Mouse (Mus musculus): ENCODE results near the gene Cers6. TPM values are rescaled to one million over a fixed set of nuclear protein-coding genes. Genes with fewer than 3 reads are reported as not detected.

Cers6 gene
- 8.4 and 10.9 TPM in 2 replicates for polyA plus RNA-seq (2015; fragmentation: Nextera tagmentation; extraction: Ambion mirVana)

DNA sequence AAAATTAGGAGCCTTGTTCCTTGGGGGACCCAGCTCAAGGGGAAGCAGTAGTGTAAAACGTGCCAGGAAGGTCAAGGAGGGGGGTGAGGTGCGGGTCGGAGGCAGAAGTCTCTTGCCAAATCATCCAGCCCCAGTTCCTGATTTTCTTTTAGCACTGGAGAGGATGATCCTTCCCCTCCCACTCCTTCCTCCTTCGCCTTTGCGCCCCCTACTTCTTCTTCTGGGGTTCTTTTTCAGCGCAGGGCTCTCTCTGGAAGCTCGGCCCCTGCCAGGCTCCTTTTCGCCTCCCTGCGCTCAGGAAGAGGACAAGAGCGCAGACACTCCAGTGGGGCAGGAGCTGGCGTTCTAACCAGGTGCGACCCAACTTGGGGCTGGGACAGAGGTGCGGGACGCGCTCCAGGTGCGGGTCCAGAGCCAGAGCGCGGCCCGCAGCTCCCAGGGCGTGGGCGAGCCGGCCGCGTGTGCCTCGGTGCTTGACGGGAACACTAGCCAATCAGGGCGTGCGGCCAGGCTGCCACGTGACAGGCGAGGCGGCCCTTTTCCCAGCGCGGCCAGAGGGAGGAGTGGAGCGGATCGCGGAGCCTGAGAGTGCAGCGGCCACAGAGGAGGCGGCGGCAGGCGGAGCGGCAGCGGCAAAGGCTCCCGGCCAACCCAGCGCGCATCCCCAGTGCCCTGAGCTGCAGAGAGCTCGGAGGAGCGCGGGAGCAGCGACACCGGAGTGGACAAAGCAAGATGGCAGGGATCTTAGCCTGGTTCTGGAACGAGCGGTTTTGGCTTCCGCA is at the start of gene Cers6:
Gene Cers6 (plus strand): TSS at position 538 of the 782 bp plus-strand sequence.
- peak within 1 kb of the TSS; percentile 65 for H3K4me3 ChIP-seq (replicated peaks)
- H3K27ac ChIP-seq (replicated peaks) = peak within 1 kb of the TSS; percentile 72
- ATAC-seq (ENCODE audit: insufficient read depth) = peak; percentile 85
- peaks cover 19% of the 10 kb centered on the region for H3K4me1 ChIP-seq (replicated peaks)
- under 1% methylated on average over 53 of the region's 53 CpGs for WGBS (ENCODE audit: insufficient replicate concordance)
- no peaks in the 10 kb centered on the region for H3K9me3 ChIP-seq (replicated peaks)
- H3K4me2 ChIP-seq = peak within 1 kb of the TSS; percentile 76
- peak within 1 kb of the TSS; percentile 41 for H3K9ac ChIP-seq
- H3K27me3 ChIP-seq = peaks cover 33% of the 10 kb centered on the region
- no peaks in the 10 kb centered on the region for H3K36me3 ChIP-seq (replicated peaks)

DNA sequence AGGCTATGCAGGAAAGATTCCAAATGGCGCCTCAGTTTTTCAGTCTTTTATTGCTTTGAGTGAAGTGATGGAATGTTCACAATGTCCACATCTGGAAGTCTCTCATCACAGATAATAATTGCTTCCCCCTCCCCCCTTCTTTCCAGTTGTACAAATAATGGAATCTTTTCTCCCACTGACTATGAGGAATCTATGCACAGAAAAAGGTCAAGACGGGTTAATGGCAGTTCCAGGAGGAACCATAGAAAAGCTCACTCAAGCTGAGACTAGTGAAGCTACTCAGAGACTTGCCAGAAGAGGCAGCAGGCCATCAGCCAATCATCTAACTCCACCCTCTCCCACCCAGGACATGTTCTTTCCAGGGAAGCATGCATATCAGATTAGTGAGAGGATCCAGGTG is 46.8 kb upstream of the Cers6 start:
- H3K9ac ChIP-seq = no peak overlapping the region
- H3K4me3 ChIP-seq (replicated peaks) = no peak overlapping the region
- H3K4me1 ChIP-seq (replicated peaks) = no peaks in the 10 kb centered on the region
- no peaks in the 10 kb centered on the region for H3K9me3 ChIP-seq (replicated peaks)
- no peaks in the 10 kb centered on the region for H3K36me3 ChIP-seq (replicated peaks)
- H3K27me3 ChIP-seq = no peaks in the 10 kb centered on the region
- 70% methylated on average over 2 of the region's 2 CpGs for WGBS (ENCODE audit: insufficient replicate concordance)
- no peak for ATAC-seq (ENCODE audit: insufficient read depth)
- H3K4me2 ChIP-seq = no peak overlapping the region
- no peak overlapping the region for H3K27ac ChIP-seq (replicated peaks)

DNA sequence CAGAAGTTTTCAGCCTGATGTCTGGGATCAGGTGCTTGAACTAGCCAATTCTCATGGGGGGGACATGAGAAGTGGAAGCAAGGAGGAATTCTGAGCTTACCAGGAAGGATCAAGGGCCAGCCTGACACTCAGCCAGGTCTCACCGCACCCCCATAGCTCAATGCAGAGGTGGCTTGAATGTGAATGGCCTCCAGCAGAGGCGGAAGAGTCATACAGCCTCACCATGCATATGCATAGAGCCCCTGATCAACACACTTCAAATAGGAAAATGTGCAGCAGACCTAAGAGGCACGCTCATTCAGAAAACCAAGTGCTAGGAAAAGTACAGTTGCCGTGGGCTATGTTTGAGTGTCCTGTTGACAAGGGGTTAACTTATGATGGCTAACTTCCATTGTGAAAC is 42.2 kb upstream of the Cers6 start:
- WGBS (ENCODE audit: insufficient replicate concordance) = 63% methylated on average over 4 of the region's 4 CpGs
- H3K27ac ChIP-seq (replicated peaks) = no peak overlapping the region
- no peak overlapping the region for H3K9ac ChIP-seq
- H3K36me3 ChIP-seq (replicated peaks) = no peaks in the 10 kb centered on the region
- no peak overlapping the region for H3K4me2 ChIP-seq
- H3K27me3 ChIP-seq = no peaks in the 10 kb centered on the region
- no peak for ATAC-seq (ENCODE audit: insufficient read depth)
- H3K9me3 ChIP-seq (replicated peaks) = no peaks in the 10 kb centered on the region
- H3K4me3 ChIP-seq (replicated peaks) = no peak overlapping the region
- H3K4me1 ChIP-seq (replicated peaks) = 0 out of 2 replicates have a peak, but pooled peaks cover 10% of the 10 kb centered on the region

DNA sequence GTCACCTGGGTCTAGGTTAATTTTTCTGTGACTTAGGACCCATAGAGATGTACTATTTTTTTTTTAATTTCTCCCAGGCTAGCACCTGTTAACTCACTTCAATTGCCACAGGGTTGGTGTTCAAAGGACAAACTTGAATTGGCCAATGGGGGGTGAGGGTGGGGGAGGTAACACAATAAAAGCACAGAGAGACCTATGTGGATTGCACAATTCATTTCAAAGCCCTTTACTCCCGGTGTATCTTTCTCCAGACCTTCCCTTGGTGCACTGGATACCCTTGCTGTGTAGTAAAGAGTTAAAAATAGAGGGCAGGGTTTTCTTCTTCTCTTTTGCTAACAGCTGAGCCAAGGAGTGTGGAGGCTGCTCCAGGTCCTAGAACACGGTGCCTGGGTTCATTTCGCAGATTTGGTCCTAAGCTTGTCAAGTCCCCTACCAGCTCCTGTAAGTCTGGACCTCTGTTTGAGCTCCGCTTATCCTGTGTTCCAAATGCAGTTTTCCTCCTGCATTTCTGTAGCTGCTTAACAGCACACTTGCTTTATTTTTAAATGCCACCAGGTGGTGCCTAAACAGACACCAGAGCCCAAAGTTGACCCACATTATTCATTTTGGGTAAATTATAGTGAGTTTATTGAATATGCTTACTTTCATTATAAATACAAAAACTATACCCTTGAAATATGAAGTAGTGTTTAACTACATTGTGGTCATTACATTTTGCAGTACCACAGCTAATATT is 38.9 kb upstream of the Cers6 start:
- no peak; the same call in 1 of the 2 replicates for ATAC-seq (ENCODE audit: insufficient read depth)
- Histone ChIP-seq H3K27me3 (no peaks in the 10 kb centered on the region), H3K27ac (replicated peaks) (no peak overlapping the region), H3K9ac (no peak overlapping the region), H3K4me1 (replicated peaks) (0 out of 2 replicates have a peak, but pooled peaks cover 10% of the 10 kb centered on the region), H3K4me3 (replicated peaks) (no peak overlapping the region), H3K9me3 (replicated peaks) (no peaks in the 10 kb centered on the region), H3K4me2 (no peak overlapping the region), H3K36me3 (replicated peaks) (no peaks in the 10 kb centered on the region)
- WGBS (ENCODE audit: insufficient replicate concordance) = 45% methylated on average over 4 of the region's 4 CpGs

DNA sequence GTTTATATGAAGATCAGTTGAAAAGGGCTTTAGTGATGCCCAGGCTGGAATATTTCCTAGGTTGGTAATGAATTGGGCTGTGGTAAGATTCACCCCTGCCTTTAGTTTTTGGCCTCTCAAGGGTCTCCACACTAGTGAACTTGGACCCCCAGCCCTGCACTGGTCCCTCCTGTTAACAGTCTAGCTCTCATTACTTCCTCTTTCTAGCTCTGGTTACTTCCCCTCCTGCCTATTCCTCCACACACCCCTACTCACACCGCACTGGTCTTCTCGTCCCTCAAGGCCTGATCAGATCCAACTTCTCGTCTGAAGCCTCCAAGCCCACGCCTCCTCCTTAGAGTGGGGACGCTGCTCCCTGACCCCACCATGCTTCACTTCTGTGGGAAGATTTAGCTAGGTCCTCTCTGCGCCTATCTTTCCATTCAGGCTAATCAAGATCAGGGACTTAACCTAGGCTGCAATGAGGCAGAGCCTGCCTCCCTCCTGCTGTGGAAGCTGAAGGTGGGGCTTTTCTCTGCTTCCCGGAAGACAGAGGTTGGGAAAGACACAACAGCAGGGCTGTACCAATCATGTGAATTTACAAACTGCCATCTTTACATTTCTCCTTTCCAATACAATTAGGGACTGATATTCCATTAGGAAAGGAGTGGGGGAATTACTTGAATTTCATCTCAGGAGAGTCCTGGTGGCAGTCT is 35.8 kb upstream of the Cers6 start:
- WGBS (ENCODE audit: insufficient replicate concordance) = 25% methylated on average over 7 of the region's 7 CpGs
- Histone ChIP-seq H3K27me3 (no peaks in the 10 kb centered on the region), H3K27ac (replicated peaks) (no peak overlapping the region; the same call in 1 of the 2 replicates), H3K4me1 (replicated peaks) (0 out of 2 replicates have a peak, but pooled peaks cover 10% of the 10 kb centered on the region), H3K4me2 (no peak overlapping the region), H3K36me3 (replicated peaks) (no peaks in the 10 kb centered on the region), H3K4me3 (replicated peaks) (no peak overlapping the region), H3K9ac (no peak overlapping the region), H3K9me3 (replicated peaks) (no peaks in the 10 kb centered on the region)
- ATAC-seq (ENCODE audit: insufficient read depth) = peak; percentile 44; the same call in 1 of the 2 replicates

DNA sequence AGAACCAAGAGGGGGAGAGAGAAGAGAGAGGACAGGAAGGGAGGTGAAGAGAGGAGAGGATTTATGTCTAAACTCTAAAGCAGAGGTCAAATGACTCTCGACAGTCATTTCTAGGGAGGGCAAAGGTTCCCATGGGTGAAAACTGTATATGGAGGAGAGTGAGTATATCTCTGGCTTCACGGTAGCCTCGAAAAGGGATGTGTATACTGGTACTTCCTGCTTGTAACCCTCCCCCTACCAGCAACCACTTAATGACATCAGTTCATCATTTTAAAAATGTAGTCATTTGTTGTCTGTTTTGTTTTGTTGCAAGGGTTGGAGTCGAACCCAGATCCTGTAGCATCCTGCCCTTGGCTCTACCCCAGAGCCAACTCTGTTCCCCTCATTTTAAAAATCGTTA is 17.9 kb upstream of the Cers6 start:
- H3K9ac ChIP-seq = no peak overlapping the region
- no peak overlapping the region for H3K4me2 ChIP-seq
- H3K4me1 ChIP-seq (replicated peaks) = peaks cover 3% of the 10 kb centered on the region; the same call in 1 of the 2 replicates
- H3K9me3 ChIP-seq (replicated peaks) = no peaks in the 10 kb centered on the region
- no peaks in the 10 kb centered on the region for H3K36me3 ChIP-seq (replicated peaks)
- H3K27me3 ChIP-seq = no peaks in the 10 kb centered on the region
- no peak overlapping the region for H3K4me3 ChIP-seq (replicated peaks)
- no peak for ATAC-seq (ENCODE audit: insufficient read depth)
- H3K27ac ChIP-seq (replicated peaks) = no peak overlapping the region
- WGBS (ENCODE audit: insufficient replicate concordance) = 55% methylated on average over 5 of the region's 5 CpGs

DNA sequence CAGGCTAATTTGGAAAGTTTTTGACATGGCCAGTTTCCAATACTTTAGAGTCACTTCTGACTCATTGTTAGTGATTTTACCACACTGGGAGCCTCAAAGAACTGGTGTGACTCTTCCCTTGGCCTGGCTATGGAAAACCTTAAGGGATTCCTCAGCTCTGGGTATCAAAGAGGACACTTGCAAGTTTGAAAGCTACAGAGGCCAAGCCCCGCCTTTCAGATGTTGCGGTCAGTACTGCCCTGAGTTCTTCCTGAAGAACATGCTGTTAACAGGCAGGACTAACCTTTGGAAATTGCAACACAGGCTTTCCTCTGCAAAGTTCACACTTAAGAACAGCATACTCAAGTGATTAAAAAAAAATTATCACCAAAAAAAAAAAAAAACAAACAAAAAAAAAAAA is 16.7 kb upstream of the Cers6 start:
- H3K4me2 ChIP-seq = no peak overlapping the region
- 75% methylated on average over 2 of the region's 2 CpGs for WGBS (ENCODE audit: insufficient replicate concordance)
- H3K4me3 ChIP-seq (replicated peaks) = no peak overlapping the region

DNA sequence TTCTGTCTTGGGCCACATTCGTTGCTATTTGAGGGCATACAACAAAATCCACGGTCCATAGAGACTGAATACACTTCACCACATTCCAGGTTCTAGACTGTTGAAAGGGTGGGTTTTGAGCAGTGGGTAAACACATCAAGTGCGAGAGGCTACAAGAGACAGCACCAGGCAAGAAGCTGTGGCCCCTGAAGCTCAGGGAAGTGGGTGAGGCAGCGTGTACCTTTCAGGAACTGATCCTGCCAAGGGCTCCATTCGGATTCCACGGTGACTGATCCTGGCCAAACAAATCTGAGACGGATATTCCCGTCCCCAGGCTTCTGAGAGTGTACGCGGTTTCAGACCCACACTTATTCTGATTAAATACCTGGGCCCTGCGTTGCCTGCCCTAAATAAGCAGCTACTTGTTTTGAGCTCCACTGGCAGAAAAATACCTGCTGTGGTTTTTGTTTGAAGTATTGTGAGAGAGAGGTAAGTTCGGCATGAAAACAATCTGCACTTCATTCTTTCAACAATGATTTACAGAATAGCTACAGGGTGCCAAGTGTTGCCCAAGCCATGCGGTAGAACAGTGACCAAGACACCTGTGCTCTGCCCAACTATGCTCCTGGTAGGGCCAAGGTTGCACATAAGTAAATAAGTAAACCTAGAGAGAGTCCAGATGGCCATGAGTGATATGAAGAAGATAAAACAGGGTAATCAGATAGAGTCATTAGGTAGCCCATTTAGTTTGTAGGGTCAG is 16.1 kb upstream of the Cers6 start:
- Histone ChIP-seq H3K4me1 (replicated peaks) (peaks cover 6% of the 10 kb centered on the region; the same call in 1 of the 2 replicates), H3K27ac (replicated peaks) (peak overlapping the region; percentile 53), H3K27me3 (no peaks in the 10 kb centered on the region), H3K4me3 (replicated peaks) (no peak overlapping the region), H3K9me3 (replicated peaks) (no peaks in the 10 kb centered on the region), H3K36me3 (replicated peaks) (no peaks in the 10 kb centered on the region), H3K4me2 (peak overlapping the region; percentile 27; the same call in 1 of the 2 replicates), H3K9ac (no peak overlapping the region)
- ATAC-seq (ENCODE audit: insufficient read depth) = peak; percentile 70
- 61% methylated on average over 13 of the region's 13 CpGs for WGBS (ENCODE audit: insufficient replicate concordance)

More for the DNA sequence above, 16.7 kb upstream of the Cers6 start:
- no peaks in the 10 kb centered on the region for H3K36me3 ChIP-seq (replicated peaks)
- no peak overlapping the region for H3K27ac ChIP-seq (replicated peaks)
- H3K9me3 ChIP-seq (replicated peaks) = no peaks in the 10 kb centered on the region
- ATAC-seq (ENCODE audit: insufficient read depth) = no peak
- H3K27me3 ChIP-seq = no peaks in the 10 kb centered on the region
- no peak overlapping the region for H3K9ac ChIP-seq
- H3K4me1 ChIP-seq (replicated peaks) = peaks cover 6% of the 10 kb centered on the region; the same call in 1 of the 2 replicates

DNA sequence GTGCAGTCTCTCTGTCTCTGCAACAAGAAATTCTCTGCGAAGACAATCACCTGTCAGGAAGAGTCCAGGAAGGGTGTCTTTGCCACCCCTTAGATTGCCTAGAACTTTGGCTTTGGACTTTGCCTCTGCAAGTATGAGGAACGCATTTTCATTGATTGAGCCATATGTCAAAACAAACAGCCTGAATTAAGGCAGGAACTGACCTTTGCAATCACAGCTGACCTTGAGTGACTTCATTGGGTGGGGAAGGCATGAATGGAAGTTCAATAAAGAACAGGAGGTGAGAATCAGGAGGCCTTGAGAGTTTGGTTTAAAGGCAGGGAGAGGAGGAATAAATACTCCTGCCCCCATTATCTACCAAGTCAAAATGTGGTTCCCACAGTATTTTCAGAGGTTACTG is 850 bp upstream of the Cers6 start:
- Histone ChIP-seq H3K4me1 (replicated peaks) (peaks cover 19% of the 10 kb centered on the region), H3K9ac (no peak overlapping the region), H3K36me3 (replicated peaks) (no peaks in the 10 kb centered on the region), H3K27ac (replicated peaks) (no peak overlapping the region), H3K4me3 (replicated peaks) (0 out of 2 replicates have a peak overlapping the region, but pooled peaks have one; percentile 65), H3K27me3 (peaks cover 33% of the 10 kb centered on the region), H3K9me3 (replicated peaks) (no peaks in the 10 kb centered on the region), H3K4me2 (peak overlapping the region; percentile 76)
- no peak for ATAC-seq (ENCODE audit: insufficient read depth)
- WGBS (ENCODE audit: insufficient replicate concordance) = 37% methylated on average over 2 of the region's 2 CpGs

DNA sequence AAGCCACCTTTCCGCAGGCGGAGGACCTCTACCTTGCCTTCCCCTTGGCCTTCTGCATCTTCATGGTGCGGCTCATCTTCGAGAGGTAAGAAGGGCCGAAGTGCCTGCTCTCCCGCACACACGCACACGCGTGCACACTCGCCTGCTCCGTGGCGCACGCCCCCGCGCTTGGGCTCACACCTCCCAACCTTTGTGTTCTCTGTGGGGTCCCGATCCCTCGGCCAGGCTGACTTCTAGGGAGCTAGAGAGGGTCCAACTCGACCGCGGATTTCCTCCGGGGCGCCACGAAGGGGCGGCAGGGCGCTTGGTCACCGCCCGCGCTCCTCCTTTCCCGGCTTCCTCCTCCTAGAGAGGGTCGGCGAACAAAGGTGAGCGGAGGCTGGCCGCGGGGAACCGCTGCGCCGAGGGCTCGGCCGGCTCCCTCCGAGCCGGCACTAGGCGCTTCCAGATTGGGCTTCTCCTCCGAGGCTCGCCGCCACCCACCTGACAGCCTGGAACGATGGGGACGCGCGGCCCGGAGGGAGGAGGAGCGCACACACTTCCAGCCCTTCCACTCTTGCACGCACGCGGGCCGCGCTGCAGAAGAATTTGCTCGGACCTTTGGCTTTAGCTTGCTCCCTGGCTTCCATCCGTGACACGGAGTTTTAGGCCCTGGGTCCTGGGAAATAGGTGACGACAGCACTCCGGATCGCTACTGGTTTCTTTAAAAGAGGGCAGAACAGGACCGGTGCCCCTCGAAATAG is 651 bp downstream of the Cers6 start:
- H3K9me3 ChIP-seq (replicated peaks) = no peaks in the 10 kb centered on the region
- peak overlapping the region; percentile 41 for H3K9ac ChIP-seq
- H3K27me3 ChIP-seq = peaks cover 33% of the 10 kb centered on the region
- peaks cover 19% of the 10 kb centered on the region for H3K4me1 ChIP-seq (replicated peaks)
- peak; percentile 31 for ATAC-seq (ENCODE audit: insufficient read depth)
- under 1% methylated on average over 64 of the region's 64 CpGs for WGBS (ENCODE audit: insufficient replicate concordance)
- H3K4me2 ChIP-seq = peak overlapping the region; percentile 76
- no peaks in the 10 kb centered on the region for H3K36me3 ChIP-seq (replicated peaks)
- peak overlapping the region; percentile 65 for H3K4me3 ChIP-seq (replicated peaks)
- H3K27ac ChIP-seq (replicated peaks) = peak overlapping the region; percentile 42
